Mouse (Mus musculus) forebrain, embryonic 12.5 days (tissue): ENCODE results near the gene Mark1. TPM values are rescaled to one million over a fixed set of nuclear protein-coding genes. Genes with fewer than 3 reads are reported as not detected.

Experiments
- ATAC-seq: fragments of 200-750 bp; cut with Nextera tagmentation; 2 replicates; pipeline ENCODE4 v1.8.0; 2017; ENCODE audit warnings: moderate TSS enrichment; ENCODE audit not compliant: low FRiP score
- H3K27ac ChIP-seq: fragments of 300-500 bp; sonication (generic); 2 replicates; pipeline ENCODE4 v1.5.1; 2016; ENCODE audit warnings: mild to moderate bottlenecking
- H3K27me3 ChIP-seq: fragments of 300-500 bp; sonication (generic); 2 replicates; pipeline ENCODE4 v1.6.1; 2016; ENCODE audit warnings: mild to moderate bottlenecking
- H3K36me3 ChIP-seq: fragments of 300-500 bp; sonication (generic); replicated peaks from 2 replicates; pipeline ENCODE4 v1.6.1; 2016; ENCODE audit warnings: mild to moderate bottlenecking
- H3K4me1 ChIP-seq: fragments of 300-500 bp; sonication (generic); 2 replicates; pipeline ENCODE4 v1.6.1; 2016
- H3K4me2 ChIP-seq: fragments of 300-500 bp; sonication (generic); 2 replicates; pipeline ENCODE4 v1.6.1; 2016; ENCODE audit warnings: mild to moderate bottlenecking, moderate library complexity
- H3K4me3 ChIP-seq: fragments of 300-500 bp; sonication (generic); replicated peaks from 2 replicates; pipeline ENCODE4 v1.5.1; 2016; ENCODE audit warnings: mild to moderate bottlenecking
- H3K9ac ChIP-seq: fragments of 300-500 bp; sonication (generic); 2 replicates; pipeline ENCODE4 v1.6.1; 2016; ENCODE audit warnings: mild to moderate bottlenecking
- H3K9me3 ChIP-seq: fragments of 300-500 bp; sonication (generic); 2 replicates; pipeline ENCODE4 v1.6.1; 2016
- WGBS: fragments of 180-500 bp; shearing (Covaris S2); methylation state at CpG from one replicate; pipeline ENCODE4 v1.1.7; 2016; 5-methylcytosine and 5-hydroxymethylcytosine counted together
- polyA plus RNA-seq: library from polyadenylated mRNA; unstranded; fragments of >200 nt; fragmentation: Nextera tagmentation; extraction: Ambion mirVana; gene quantifications from 2 replicates; pipeline ENCODE4 v1.2.1, GENCODE M21; 2016

The Mark1 gene
- polyA plus RNA-seq, 1 experiment from 2014 or later = 8.4 TPM

DNA sequence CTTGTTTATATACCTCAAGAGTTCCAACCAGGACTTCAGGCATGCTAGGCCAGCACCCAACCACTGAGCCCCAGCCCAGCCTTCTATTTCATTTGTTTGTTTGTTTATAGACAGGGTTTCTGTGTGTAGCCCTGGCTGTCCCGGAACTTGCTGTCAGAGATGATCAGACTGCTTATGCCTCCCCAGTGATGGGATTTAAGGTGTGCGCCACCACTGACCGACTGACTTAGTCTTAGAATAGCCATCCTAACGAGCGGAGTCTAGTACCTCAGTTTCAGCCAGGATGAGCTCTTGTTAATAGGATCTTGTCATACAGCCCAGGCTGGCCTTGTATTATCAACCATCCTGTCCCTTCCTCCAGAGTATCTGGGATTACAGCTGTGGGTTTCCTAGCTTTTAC, 118.2 kb downstream of the Mark1 start:
- 83% methylated on average over 5 of the region's 5 CpGs for WGBS

DNA sequence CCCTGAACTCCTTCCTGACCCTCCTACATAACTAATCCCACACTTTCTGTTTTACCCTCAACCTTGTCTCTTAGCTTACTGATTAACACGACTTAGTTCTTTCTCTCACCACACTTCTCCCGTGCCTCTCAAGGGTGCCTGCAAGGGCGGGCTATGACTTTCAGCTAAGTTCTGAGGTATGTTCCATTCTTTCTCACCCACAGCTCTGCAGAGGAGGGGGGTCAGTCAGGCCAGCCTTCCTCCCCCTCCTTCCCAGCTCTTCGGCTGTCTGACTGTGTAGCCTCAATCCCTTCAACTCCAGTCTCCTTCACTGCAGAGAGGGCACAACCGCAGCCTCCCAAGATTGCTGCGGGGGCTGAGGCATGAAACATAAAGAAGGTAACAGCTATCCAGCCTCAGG, 120.5 kb downstream of the Mark1 start:
- H3K36me3 ChIP-seq = no peaks in the 10 kb centered on the region
- peaks cover 67% of the 10 kb centered on the region for H3K27me3 ChIP-seq
- peaks cover 13% of the 10 kb centered on the region for H3K4me1 ChIP-seq
- WGBS = 74% methylated on average over 6 of the region's 6 CpGs
- H3K27ac ChIP-seq = no peak overlapping the region
- no peak overlapping the region for H3K9ac ChIP-seq
- ATAC-seq = no peak
- no peak overlapping the region for H3K4me2 ChIP-seq
- H3K9me3 ChIP-seq = no peaks in the 10 kb centered on the region
- H3K4me3 ChIP-seq = no peak overlapping the region

More for the DNA sequence above, 118.2 kb downstream of the Mark1 start:
- Histone ChIP-seq H3K9ac (no peak overlapping the region), H3K36me3 (no peaks in the 10 kb centered on the region), H3K9me3 (no peaks in the 10 kb centered on the region), H3K27me3 (peaks cover 62% of the 10 kb centered on the region), H3K27ac (no peak overlapping the region), H3K4me2 (no peak overlapping the region), H3K4me1 (peaks cover 13% of the 10 kb centered on the region), H3K4me3 (no peak overlapping the region)
- ATAC-seq = no peak

DNA sequence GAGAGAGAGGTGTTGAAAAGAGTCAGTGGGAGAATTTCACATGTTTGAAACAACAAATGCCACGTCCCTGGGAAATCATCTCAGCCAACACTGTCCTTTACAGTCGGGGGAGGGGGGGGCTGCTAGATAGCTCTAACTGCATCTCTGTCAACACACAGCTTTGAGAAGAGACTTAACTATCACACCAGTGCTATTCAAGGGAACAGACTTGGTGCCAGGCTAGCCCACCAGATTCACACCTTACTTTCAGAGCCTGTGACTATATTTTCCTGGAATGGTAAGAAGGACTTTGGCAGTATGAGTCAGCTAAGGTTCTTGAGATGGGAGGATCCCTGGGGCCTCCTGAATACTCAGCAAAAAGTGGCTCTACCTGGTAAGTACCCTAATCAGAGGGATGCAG, 122.1 kb downstream of the Mark1 start:
- ATAC-seq = no peak
- Histone ChIP-seq H3K9ac (no peak overlapping the region), H3K9me3 (no peaks in the 10 kb centered on the region), H3K4me1 (peaks cover 5% of the 10 kb centered on the region; the same call in 1 of the 2 replicates), H3K36me3 (no peaks in the 10 kb centered on the region), H3K4me2 (no peak overlapping the region), H3K4me3 (no peak overlapping the region), H3K27me3 (peaks cover 68% of the 10 kb centered on the region), H3K27ac (no peak overlapping the region)
- WGBS = 82% methylated on average over 2 of the region's 2 CpGs

DNA sequence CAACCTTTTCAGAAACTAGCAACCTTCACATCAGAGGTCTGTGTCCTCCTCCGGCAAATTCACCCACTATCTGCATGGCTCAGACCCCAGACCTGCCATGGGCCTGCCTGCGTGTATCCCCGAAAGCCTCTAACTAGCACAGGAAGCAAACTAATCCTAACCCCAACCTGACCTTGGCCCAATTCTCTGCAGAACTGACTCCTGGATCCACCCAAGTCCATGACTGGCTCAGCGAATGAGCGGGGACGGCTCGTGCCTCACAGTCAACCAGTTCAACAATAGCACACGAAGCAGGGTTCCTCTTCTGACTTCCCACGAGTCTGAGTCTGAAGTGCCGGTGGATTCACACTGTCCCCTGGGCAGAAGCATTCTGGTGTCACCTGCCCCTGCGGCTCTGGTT, 125.5 kb downstream of the Mark1 start:
- Histone ChIP-seq H3K27me3 (peaks cover 56% of the 10 kb centered on the region), H3K27ac (no peak overlapping the region), H3K36me3 (no peaks in the 10 kb centered on the region), H3K4me2 (no peak overlapping the region), H3K9ac (no peak overlapping the region), H3K4me1 (no peaks in the 10 kb centered on the region), H3K9me3 (no peaks in the 10 kb centered on the region), H3K4me3 (no peak overlapping the region)
- no peak for ATAC-seq
- WGBS = 88% methylated on average over 11 of the region's 11 CpGs

DNA sequence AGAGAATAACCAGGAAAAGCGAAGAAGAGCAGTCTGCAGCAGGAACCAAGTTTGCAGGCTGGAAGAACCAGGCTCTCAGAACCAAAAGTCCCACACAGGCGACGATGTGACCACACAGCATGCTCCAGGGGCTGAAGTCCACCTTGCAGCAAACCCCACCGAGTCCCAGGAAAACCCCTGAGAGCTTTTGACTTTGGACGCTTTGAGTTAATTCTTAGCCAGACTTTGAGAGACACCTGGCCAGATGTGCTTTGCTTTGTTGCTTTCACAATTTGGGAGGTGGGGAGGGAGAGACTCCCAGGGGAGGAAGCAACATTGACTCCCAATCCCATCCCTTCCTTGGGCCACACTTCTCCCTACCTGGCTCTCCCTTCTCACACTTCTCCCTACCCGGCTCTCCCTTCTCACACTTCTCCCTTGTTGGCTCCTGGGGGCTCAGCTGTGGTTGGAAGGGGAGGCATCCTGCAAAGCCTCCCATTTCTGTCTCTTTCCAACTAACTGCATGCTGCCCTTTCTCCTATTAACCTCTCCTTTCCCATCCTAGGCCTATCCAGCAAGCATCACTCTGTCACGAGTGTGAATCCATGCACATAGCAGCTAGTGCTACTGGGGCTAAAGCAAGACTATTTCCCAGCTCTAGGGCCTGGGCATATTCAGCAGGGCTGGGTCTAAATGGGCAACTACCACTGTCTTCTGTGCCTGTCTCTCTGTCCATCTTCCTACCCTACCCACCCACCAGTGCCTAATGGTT, 127.1 kb downstream of the Mark1 start:
- no peak for ATAC-seq
- WGBS = 78% methylated on average over 7 of the region's 7 CpGs
- no peaks in the 10 kb centered on the region for H3K9me3 ChIP-seq
- no peak overlapping the region for H3K4me3 ChIP-seq
- no peak overlapping the region for H3K4me2 ChIP-seq
- no peak overlapping the region for H3K27ac ChIP-seq
- no peaks in the 10 kb centered on the region for H3K36me3 ChIP-seq
- no peaks in the 10 kb centered on the region for H3K4me1 ChIP-seq
- peaks cover 61% of the 10 kb centered on the region for H3K27me3 ChIP-seq
- no peak overlapping the region for H3K9ac ChIP-seq

DNA sequence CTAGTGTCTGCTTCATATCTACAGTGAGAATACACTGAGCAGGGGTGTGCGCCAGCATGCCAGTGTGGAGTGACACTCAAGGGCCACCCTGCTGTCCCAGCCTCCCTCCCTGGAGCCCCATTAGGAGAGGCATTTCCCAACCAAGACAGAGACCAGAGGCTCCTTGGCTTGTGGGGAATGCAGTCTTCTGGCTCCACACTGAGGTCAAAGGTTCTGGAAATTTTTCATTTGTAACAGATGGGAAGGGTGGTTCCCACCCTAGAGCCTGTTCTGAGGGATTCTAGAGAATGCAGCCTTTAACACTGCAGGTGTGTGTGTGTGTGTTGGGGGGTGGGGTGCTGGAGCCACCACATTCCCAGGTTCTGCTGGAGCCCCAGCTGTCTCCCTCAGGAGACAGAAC, 127.9 kb downstream of the Mark1 start:
- ATAC-seq = no peak
- Histone ChIP-seq H3K27ac (no peak overlapping the region), H3K27me3 (peaks cover 65% of the 10 kb centered on the region), H3K9ac (no peak overlapping the region), H3K4me3 (no peak overlapping the region), H3K4me2 (no peak overlapping the region), H3K4me1 (no peaks in the 10 kb centered on the region), H3K9me3 (no peaks in the 10 kb centered on the region), H3K36me3 (no peaks in the 10 kb centered on the region)
- 90% methylated on average over 1 of the region's 1 CpGs for WGBS

DNA sequence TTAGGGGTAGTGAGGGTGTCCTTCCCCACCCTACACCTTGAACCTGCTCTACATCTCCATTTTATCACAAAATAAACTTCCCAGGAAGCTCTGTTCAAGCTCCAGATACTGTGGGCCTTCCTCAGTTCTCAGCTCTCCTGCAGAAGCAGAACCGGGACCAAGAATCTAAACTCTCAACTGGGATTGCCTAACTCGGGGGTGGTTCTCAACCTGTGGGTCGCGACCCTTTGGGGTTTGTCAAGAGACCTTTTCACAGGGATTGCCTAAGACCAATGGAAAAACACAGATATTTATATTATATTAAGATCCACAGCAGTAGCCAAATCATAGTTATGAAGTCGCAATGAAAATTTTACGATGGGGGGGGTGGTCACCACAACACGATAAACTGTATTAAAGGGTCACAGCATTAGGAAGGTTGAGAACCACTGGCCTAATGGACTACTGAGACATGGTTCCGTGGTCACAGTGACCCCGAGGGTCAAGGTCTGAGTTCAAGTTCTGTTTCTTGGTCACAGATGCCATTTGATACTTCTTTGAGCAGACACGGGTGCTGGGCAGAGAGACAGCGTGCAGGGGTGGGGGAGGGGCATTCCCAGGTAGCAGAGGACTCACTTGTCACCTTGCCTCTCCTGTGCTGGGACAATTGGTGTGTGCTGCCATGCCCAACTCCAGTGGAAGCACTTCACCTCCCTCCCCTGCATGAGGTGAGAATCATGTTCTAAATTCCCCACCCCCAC, 128.6 kb downstream of the Mark1 start:
- peaks cover 69% of the 10 kb centered on the region for H3K27me3 ChIP-seq
- H3K4me2 ChIP-seq = no peak overlapping the region
- H3K4me3 ChIP-seq = no peak overlapping the region
- 84% methylated on average over 11 of the region's 11 CpGs for WGBS
- H3K36me3 ChIP-seq = no peaks in the 10 kb centered on the region
- H3K27ac ChIP-seq = no peak overlapping the region
- no peaks in the 10 kb centered on the region for H3K9me3 ChIP-seq
- no peak overlapping the region for H3K9ac ChIP-seq
- H3K4me1 ChIP-seq = no peaks in the 10 kb centered on the region
- no peak for ATAC-seq

DNA sequence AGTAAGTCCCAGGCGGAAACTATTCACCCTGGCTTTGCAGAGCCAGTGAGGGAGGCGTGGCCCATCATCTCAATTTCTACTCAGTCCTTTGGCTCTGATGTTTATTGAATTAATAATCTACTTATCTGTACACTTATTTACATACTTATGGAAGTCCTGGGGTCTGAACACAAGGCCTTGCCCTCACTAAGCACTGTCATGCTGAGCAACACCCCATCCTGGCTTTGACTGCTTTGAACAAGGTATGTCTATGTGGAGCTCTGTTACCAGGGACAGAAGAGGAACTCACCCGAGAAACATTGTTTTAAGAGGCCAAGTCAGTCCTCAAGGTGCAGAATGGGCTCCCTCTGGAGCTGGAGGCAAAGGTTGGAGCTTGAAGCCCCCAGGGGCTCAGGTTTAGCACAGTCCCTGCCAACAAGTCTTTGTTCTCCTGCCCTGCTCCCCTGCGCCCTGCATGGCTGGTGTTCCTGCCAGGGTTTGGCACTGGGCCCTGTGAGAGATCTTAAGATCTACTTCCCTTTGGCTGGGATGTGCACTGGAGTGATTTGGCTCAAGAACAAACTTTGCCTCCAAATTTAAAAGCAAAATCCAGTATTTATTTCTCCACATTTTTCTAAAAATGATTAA, 129.3 kb downstream of the Mark1 start:
- no peak overlapping the region for H3K4me2 ChIP-seq
- no peaks in the 10 kb centered on the region for H3K9me3 ChIP-seq
- H3K27ac ChIP-seq = no peak overlapping the region
- H3K4me1 ChIP-seq = no peaks in the 10 kb centered on the region
- H3K9ac ChIP-seq = no peak overlapping the region
- WGBS = 48% methylated on average over 4 of the region's 4 CpGs
- H3K36me3 ChIP-seq = no peaks in the 10 kb centered on the region
- H3K27me3 ChIP-seq = peaks cover 68% of the 10 kb centered on the region
- H3K4me3 ChIP-seq = no peak overlapping the region
- ATAC-seq = no peak

DNA sequence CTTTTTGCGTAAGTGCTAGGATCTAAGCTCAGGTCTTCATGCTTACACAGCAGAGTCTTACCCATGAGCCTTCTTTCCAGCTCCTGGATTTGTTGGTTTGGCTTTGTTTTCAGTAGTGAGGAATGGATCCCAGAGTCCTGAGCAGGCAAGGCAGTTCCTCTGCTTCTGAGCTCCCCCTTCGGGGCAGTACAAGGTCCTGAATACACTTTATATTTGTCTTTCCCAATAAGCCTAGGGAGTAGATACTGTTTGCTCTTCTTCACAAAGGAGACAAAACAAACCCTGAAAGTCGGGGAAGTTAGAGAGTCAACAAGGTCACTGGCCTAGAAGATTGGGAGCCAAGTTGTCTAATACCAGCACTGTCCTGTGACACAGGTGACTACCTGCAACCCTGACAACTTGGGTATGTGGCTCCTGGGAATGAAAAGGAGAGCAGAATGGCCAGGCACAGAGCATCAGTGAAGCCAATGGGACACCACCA, 131.7 kb downstream of the Mark1 start:
- WGBS = 74% methylated on average over 3 of the region's 3 CpGs
- no peak overlapping the region for H3K4me3 ChIP-seq
- H3K4me1 ChIP-seq = peaks cover 4% of the 10 kb centered on the region; the same call in 1 of the 2 replicates
- H3K4me2 ChIP-seq = no peak overlapping the region
- no peaks in the 10 kb centered on the region for H3K36me3 ChIP-seq
- H3K9ac ChIP-seq = no peak overlapping the region
- ATAC-seq = no peak
- no peak overlapping the region for H3K27ac ChIP-seq
- no peaks in the 10 kb centered on the region for H3K9me3 ChIP-seq
- peaks cover 60% of the 10 kb centered on the region for H3K27me3 ChIP-seq

DNA sequence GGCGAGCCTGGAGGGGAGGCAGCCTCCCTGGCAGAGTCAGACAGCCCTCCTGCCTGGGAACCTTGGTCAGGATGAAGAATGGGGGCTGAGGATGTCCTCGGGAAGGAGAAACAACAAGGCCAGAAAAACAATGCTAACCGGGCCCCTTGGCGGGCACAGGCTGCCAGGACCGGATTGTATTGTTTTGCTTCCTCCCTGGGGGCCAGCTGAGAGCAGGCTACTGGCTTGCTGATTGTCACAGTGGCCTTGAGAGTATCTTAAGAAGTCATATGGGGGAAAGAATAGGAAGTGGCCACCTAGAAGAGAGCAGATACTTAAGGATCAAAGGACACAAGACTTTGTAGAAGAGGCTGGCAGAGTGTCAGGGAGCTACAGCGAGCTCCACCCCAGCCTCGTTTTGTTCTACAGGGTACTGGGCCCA, 135.0 kb downstream of the Mark1 start:
- H3K9ac ChIP-seq = no peak overlapping the region
- ATAC-seq = no peak
- H3K27ac ChIP-seq = no peak overlapping the region
- peaks cover 4% of the 10 kb centered on the region; the same call in 1 of the 2 replicates for H3K4me1 ChIP-seq
- H3K4me3 ChIP-seq = no peak overlapping the region
- H3K36me3 ChIP-seq = no peaks in the 10 kb centered on the region
- H3K4me2 ChIP-seq = no peak overlapping the region
- H3K9me3 ChIP-seq = no peaks in the 10 kb centered on the region
- WGBS = 19% methylated on average over 7 of the region's 7 CpGs
- H3K27me3 ChIP-seq = peaks cover 52% of the 10 kb centered on the region

DNA sequence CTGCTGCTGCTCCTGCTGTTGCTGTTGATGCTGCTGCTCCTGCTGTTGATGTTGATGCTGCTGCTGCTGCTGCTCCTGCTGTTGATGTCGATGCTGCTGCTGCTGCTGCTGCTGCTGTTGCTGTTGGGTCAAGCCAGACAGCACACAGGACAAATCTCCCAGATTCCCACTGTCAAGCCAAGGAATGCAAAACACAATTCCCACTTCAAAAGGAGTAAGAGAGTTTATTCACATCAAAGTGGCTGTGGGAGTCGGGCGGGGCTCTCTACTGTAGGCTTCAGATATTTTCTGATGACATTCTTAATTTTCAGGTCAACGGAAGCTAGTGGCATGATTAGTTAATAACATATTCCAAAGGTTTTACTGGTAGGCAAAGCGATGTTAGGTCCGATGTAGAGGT, 136.7 kb downstream of the Mark1 start:
- 86% methylated on average over 6 of the region's 6 CpGs for WGBS
- Histone ChIP-seq H3K27me3 (peaks cover 38% of the 10 kb centered on the region), H3K4me2 (no peak overlapping the region), H3K36me3 (no peaks in the 10 kb centered on the region), H3K4me3 (no peak overlapping the region), H3K27ac (no peak overlapping the region), H3K4me1 (peaks cover 4% of the 10 kb centered on the region; the same call in 1 of the 2 replicates), H3K9ac (no peak overlapping the region), H3K9me3 (no peaks in the 10 kb centered on the region)
- no peak for ATAC-seq

DNA sequence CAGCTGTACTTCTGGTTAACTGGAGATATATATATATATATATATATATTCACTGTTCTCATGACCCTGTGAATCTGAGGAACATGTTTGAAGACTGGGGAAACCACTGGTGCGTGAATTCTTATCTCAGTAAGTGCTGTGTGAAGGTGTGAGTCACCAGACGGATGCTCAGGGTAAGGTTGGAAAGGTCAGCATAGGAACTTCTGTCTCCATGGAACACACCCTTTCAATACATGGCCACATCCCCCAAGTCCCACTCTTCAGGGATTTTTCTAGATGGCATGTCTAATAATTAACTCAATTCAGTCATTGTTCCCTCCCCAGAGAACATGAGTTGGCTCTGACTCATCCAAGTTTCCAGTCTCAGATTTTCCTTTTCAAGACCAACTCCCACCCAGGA, 137.8 kb downstream of the Mark1 start:
- Histone ChIP-seq H3K4me1 (peaks cover 4% of the 10 kb centered on the region; the same call in 1 of the 2 replicates), H3K4me2 (no peak overlapping the region), H3K4me3 (no peak overlapping the region), H3K27ac (no peak overlapping the region), H3K36me3 (no peaks in the 10 kb centered on the region), H3K9ac (no peak overlapping the region), H3K27me3 (peaks cover 30% of the 10 kb centered on the region), H3K9me3 (no peaks in the 10 kb centered on the region)
- WGBS = 81% methylated on average over 2 of the region's 2 CpGs
- no peak for ATAC-seq
